Mouse (Mus musculus) liver, postnatal 0 days (tissue): Measurements from ENCODE around the gene Ezh1. TPM values are rescaled to one million over a fixed set of nuclear protein-coding genes. Genes with fewer than 3 reads are reported as not detected.

Experiments used
- ATAC-seq: fragments of 200-750 bp; cut with Nextera tagmentation; 2 replicates; pipeline ENCODE4 v1.8.0; 2017; ENCODE audit warnings: mild to moderate bottlenecking, moderate library complexity
- DNase-seq: peaks from one replicate; pipeline ENCODE4 v3.0.0-alpha.2; 2016
- H3K27ac ChIP-seq: fragments of 300-500 bp; sonication (generic); 2 replicates; pipeline ENCODE4 v1.5.1; 2014; ENCODE audit warnings: antibody characterized with exemption, moderate library complexity, mild to moderate bottlenecking, low read depth
- H3K27me3 ChIP-seq: fragments of 300-500 bp; sonication (generic); 2 replicates; pipeline ENCODE4 v1.6.1; 2014; ENCODE audit warnings: low read length, control low read depth, mixed read lengths; ENCODE audit not compliant: insufficient read depth
- H3K36me3 ChIP-seq: fragments of 300-500 bp; sonication (generic); replicated peaks from 2 replicates; pipeline ENCODE4 v1.6.1; 2014; ENCODE audit warnings: mild to moderate bottlenecking, control low read depth, low read length, moderate library complexity, mixed read lengths; ENCODE audit not compliant: insufficient read depth
- H3K4me1 ChIP-seq: fragments of 300-500 bp; sonication (generic); 2 replicates; pipeline ENCODE4 v1.6.1; 2014; ENCODE audit warnings: antibody characterized with exemption, mild to moderate bottlenecking, control low read depth; ENCODE audit not compliant: insufficient read depth
- H3K4me2 ChIP-seq: fragments of 300-500 bp; sonication (generic); 2 replicates; pipeline ENCODE4 v1.6.1; 2014; ENCODE audit warnings: low read depth, mild to moderate bottlenecking, low read length, moderate library complexity, mixed read lengths
- H3K4me3 ChIP-seq: fragments of 300-500 bp; sonication (generic); 2 replicates; pipeline ENCODE4 v1.5.1; 2014; ENCODE audit warnings: low read depth, low read length
- H3K9ac ChIP-seq: fragments of 300-500 bp; sonication (generic); replicated peaks from 2 replicates; pipeline ENCODE4 v1.6.1; 2014; ENCODE audit warnings: mild to moderate bottlenecking, moderate library complexity
- H3K9me3 ChIP-seq: fragments of 300-500 bp; sonication (generic); 2 replicates; pipeline ENCODE4 v1.6.1; 2016; ENCODE audit warnings: mild to moderate bottlenecking, control low read depth, low read length, mixed read lengths
- CTCF ChIP-seq: sonication (generic); IDR thresholded peaks from 2 replicates; pipeline ENCODE4 v1.5.1; 2016; ENCODE audit warnings: antibody characterized with exemption, low read depth
- EP300 ChIP-seq: IDR thresholded peaks from 2 replicates; pipeline ENCODE4 v1.6.1; 2016; ENCODE audit warnings: antibody characterized with exemption, low read depth, mild to moderate bottlenecking
- WGBS: fragments of 180-500 bp; shearing (Covaris S2); extraction: QIAGEN DNeasy Blood & Tissue Kit; methylation state at CpG from one replicate; pipeline ENCODE4 v1.1.7; 2014; ENCODE audit not compliant: insufficient replicate concordance; 5-methylcytosine and 5-hydroxymethylcytosine counted together
- polyA plus RNA-seq: library from polyadenylated mRNA; unstranded; fragments of >200 nt; fragmentation: Nextera tagmentation; extraction: Ambion mirVana; gene quantifications from 2 replicates; pipeline ENCODE4 v1.2.1, GENCODE M21; 2015

The Ezh1 gene
- polyA plus RNA-seq, 1 experiment from 2014 or later: 5.0 TPM

GRCm38 (mm10) chr11:101176933-101177773 is 49.1 kb downstream of the Ezh1 start:
- Histone ChIP-seq H3K4me3 (no peak overlapping the region), H3K36me3 (no peaks in the 10 kb centered on the region), H3K4me2 (no peak overlapping the region), H3K9ac (no peak overlapping the region), H3K27me3 (peaks cover 57% of the 10 kb centered on the region), H3K9me3 (no peaks in the 10 kb centered on the region), H3K4me1 (peaks cover 34% of the 10 kb centered on the region), H3K27ac (no peak overlapping the region)
- 37% methylated on average over 22 of the region's 22 CpGs for WGBS
- peak; percentile 67 for DNase-seq
- TF ChIP-seq EP300 (no peak), CTCF (peak; percentile 63)
- no peak for ATAC-seq

- ATAC-seq (no peak), DNase-seq (no peak)
- 2% methylated on average over 24 of the region's 25 CpGs for WGBS
- H3K27me3 ChIP-seq: peaks cover 65% of the 10 kb centered on the region
- H3K9ac ChIP-seq: peak overlapping the region; percentile 7; the same call in 1 of the 2 replicates
- peak; percentile 35; the same call in 1 of the 2 replicates for TF ChIP-seq CTCF
- no peak for TF ChIP-seq EP300
- H3K4me2 ChIP-seq: peak overlapping the region; percentile 59
- H3K4me1 ChIP-seq: peaks cover 40% of the 10 kb centered on the region
- H3K4me3 ChIP-seq: peak overlapping the region; percentile 13; the same call in 1 of the 2 replicates
- no peak overlapping the region for H3K27ac ChIP-seq
- no peaks in the 10 kb centered on the region for H3K36me3 ChIP-seq
- H3K9me3 ChIP-seq: no peaks in the 10 kb centered on the region
Measured at GRCm38 (mm10) chr11:101176117-101176691, 50.1 kb downstream of the Ezh1 start.

- no peak for ATAC-seq
- WGBS: 8% methylated on average over 11 of the region's 11 CpGs
- Histone ChIP-seq H3K9me3 (no peaks in the 10 kb centered on the region), H3K27ac (no peak overlapping the region), H3K4me3 (peak overlapping the region; percentile 13; the same call in 1 of the 2 replicates), H3K27me3 (peaks cover 70% of the 10 kb centered on the region), H3K4me1 (peaks cover 38% of the 10 kb centered on the region), H3K9ac (no peak overlapping the region), H3K4me2 (peak overlapping the region; percentile 59), H3K36me3 (no peaks in the 10 kb centered on the region)
- no peak for TF ChIP-seq EP300
- TF ChIP-seq CTCF: no peak
- DNase-seq: no peak
Measured at GRCm38 (mm10) chr11:101175636-101176116, 50.6 kb downstream of the Ezh1 start.

GRCm38 (mm10) chr11:101174851-101175628 is 51.2 kb downstream of the Ezh1 start, which contains the start of gene Ccr10:
TSS of gene Ccr10 (minus strand) at chr11:101175443.
- Histone ChIP-seq H3K9ac (peak within 1 kb of the TSS; percentile 44; the same call in 1 of the 2 replicates), H3K9me3 (no peaks in the 10 kb centered on the region), H3K27me3 (peaks cover 76% of the 10 kb centered on the region), H3K4me1 (peaks cover 43% of the 10 kb centered on the region), H3K4me2 (peak within 1 kb of the TSS; percentile 72), H3K36me3 (no peaks in the 10 kb centered on the region), H3K27ac (no peak within 1 kb of the TSS), H3K4me3 (peak within 1 kb of the TSS; percentile 40)
- 23% methylated on average over 14 of the region's 14 CpGs for WGBS
- DNase-seq (no peak), ATAC-seq (no peak)
- TF ChIP-seq EP300 (no peak), CTCF (peak; percentile 46)

GRCm38 (mm10) chr11:101174389-101174745 is 51.9 kb downstream of the Ezh1 start:
- Histone ChIP-seq H3K27me3 (peaks cover 83% of the 10 kb centered on the region), H3K4me3 (peak overlapping the region; percentile 40), H3K9ac (peak overlapping the region; percentile 44; the same call in 1 of the 2 replicates), H3K4me1 (peaks cover 48% of the 10 kb centered on the region), H3K36me3 (no peaks in the 10 kb centered on the region), H3K9me3 (no peaks in the 10 kb centered on the region), H3K27ac (no peak overlapping the region), H3K4me2 (peak overlapping the region; percentile 72)
- DNase-seq (no peak), ATAC-seq (no peak)
- TF ChIP-seq EP300 (no peak), CTCF (no peak)
- WGBS: 40% methylated on average over 9 of the region's 9 CpGs
